Mouse (Mus musculus) monocyte, adult 59 days (primary cell): ENCODE measurements around the gene Cideb. TPM values are rescaled to one million over a fixed set of nuclear protein-coding genes. Genes with fewer than 3 reads are reported as not detected.

Experiments used
- total RNA-seq, 2 experiments: library from RNA; stranded (reverse); gene quantifications; one replicate each; pipeline ENCODE4 v1.2.4; 2023

Cideb gene
- total RNA-seq = under 1 TPM in 1 of 2 experiments, not detected in 1; 0.42 TPM

GRCm38 (mm10) chr14:55758363-55758784 lies at the start of gene Cideb:
Gene Cideb, minus strand, starts transcription at chr14:55758458.

GRCm38 (mm10) chr14:55788256-55789050 lies 30.2 kb upstream of the Cideb start, which contains the start of gene Ripk3:
Gene Ripk3, minus strand, starts transcription at chr14:55788865.

GRCm38 (mm10) chr14:55783958-55784235 lies 25.6 kb upstream of the Cideb start, which contains the start of gene Adcy4:
Gene Adcy4, minus strand, starts transcription at chr14:55784095.

GRCm38 (mm10) chr14:55765696-55766095 lies 7.4 kb upstream of the Cideb start, which contains the start of gene Ltb4r1:
Gene Ltb4r1, plus strand, starts transcription at chr14:55765962.

GRCm38 (mm10) chr14:55761163-55761562 lies 2.9 kb upstream of the Cideb start, which contains the start of gene Ltb4r2:
Gene Ltb4r2, plus strand, starts transcription at chr14:55761428.

GRCm38 (mm10) chr14:55745180-55745860 lies 12.9 kb downstream of the Cideb start, which contains the start of the genes Dhrs1 and Nop9:
Gene Dhrs1, minus strand, starts transcription at chr14:55745690.
Gene Nop9, plus strand, starts transcription at chr14:55745693.

GRCm38 (mm10) chr14:55721700-55722437 lies 36.4 kb downstream of the Cideb start, which contains the start of gene Rabggta:
Gene Rabggta, minus strand, starts transcription at chr14:55722263.

GRCm38 (mm10) chr14:55713729-55714122 lies 44.5 kb downstream of the Cideb start, which contains the start of gene Tgm1:
Gene Tgm1, minus strand, starts transcription at chr14:55713926.

Other genes starting within 250 kb of the Cideb start
- gene Cpne6, start 248.0 kb downstream of the Cideb start, total RNA-seq = not detected
- gene Nrl, start 233.5 kb downstream of the Cideb start, total RNA-seq = not detected
- 10 to 100 TPM; 25.6 to 25.8 TPM for gene Pck2, start 218.2 kb downstream of the Cideb start, total RNA-seq
- gene Dcaf11, start 198.5 kb downstream of the Cideb start, total RNA-seq = 10 to 100 TPM; 69.5 to 86.4 TPM
- gene A730061H03Rik, start 198.1 kb downstream of the Cideb start, total RNA-seq = 1 to 10 TPM; 5.8 to 7.1 TPM
- not detected for gene Fitm1, start 182.8 kb downstream of the Cideb start, total RNA-seq
- 100 to 1,000 TPM; 242 to 257 TPM for gene Psme1, start 180.3 kb downstream of the Cideb start, total RNA-seq
- gene Emc9, start 173.2 kb downstream of the Cideb start, total RNA-seq = 10 to 100 TPM in 1 of 2 experiments, 1 to 10 TPM in 1; 7.3 to 11.2 TPM
- 100 to 1,000 TPM; 340 to 355 TPM for gene Psme2, start 167.3 kb downstream of the Cideb start, total RNA-seq
- gene Rnf31, start 166.8 kb downstream of the Cideb start, total RNA-seq = 10 to 100 TPM; 72.7 to 87.7 TPM
- 100 to 1,000 TPM; 103 to 113 TPM for gene Irf9, start 154.9 kb downstream of the Cideb start, total RNA-seq
- gene Rec8, start 140.4 kb downstream of the Cideb start, total RNA-seq = not detected
- gene Ipo4, start 122.5 kb downstream of the Cideb start, total RNA-seq = 10 to 100 TPM; 27.8 to 33.7 TPM
- 1 to 10 TPM; 2.0 to 3.1 TPM for gene Gm49378, start 120.6 kb downstream of the Cideb start, total RNA-seq
- 10 to 100 TPM; 43.7 to 44.6 TPM for gene Tm9sf1, start 114.7 kb downstream of the Cideb start, total RNA-seq
- gene Tssk4, start 108.3 kb downstream of the Cideb start, total RNA-seq = 1 to 10 TPM; 2.0 to 2.1 TPM
- gene Mdp1, start 98.0 kb downstream of the Cideb start, total RNA-seq = 10 to 100 TPM; 32.1 to 40.0 TPM
- gene Gmpr2, start 86.5 kb downstream of the Cideb start, total RNA-seq = 10 to 100 TPM; 26.1 to 29.0 TPM
- 100 to 1,000 TPM; 227 to 260 TPM for gene Nedd8, start 86.3 kb downstream of the Cideb start, total RNA-seq
- 10 to 100 TPM; 64.2 to 64.6 TPM for gene Tinf2, start 76.6 kb downstream of the Cideb start, total RNA-seq
- gene Tgm1, start 44.5 kb downstream of the Cideb start, total RNA-seq = 10 to 100 TPM; 12.0 to 21.3 TPM
- 10 to 100 TPM; 45.5 to 46.2 TPM for gene Rabggta, start 36.2 kb downstream of the Cideb start, total RNA-seq
- gene Dhrs1, start 12.8 kb downstream of the Cideb start, total RNA-seq = 10 to 100 TPM; 61.5 to 82.7 TPM
- 10 to 100 TPM; 19.2 to 28.9 TPM for gene Nop9, start 12.8 kb downstream of the Cideb start, total RNA-seq
- under 1 TPM; 0.46 to 0.63 TPM for gene Ltb4r2, start 3.0 kb upstream of the Cideb start, total RNA-seq
- gene Ltb4r1, start 7.5 kb upstream of the Cideb start, total RNA-seq = 10 to 100 TPM; 57.1 to 61.8 TPM
- gene Adcy4, start 25.6 kb upstream of the Cideb start, total RNA-seq = 1 to 10 TPM; 5.0 to 7.3 TPM
- 100 to 1,000 TPM; 113 to 122 TPM for gene Ripk3, start 30.4 kb upstream of the Cideb start, total RNA-seq
- gene Nfatc4, start 64.7 kb upstream of the Cideb start, total RNA-seq = not detected
- gene Nynrin, start 95.6 kb upstream of the Cideb start, total RNA-seq = 1 to 10 TPM; 5.9 to 8.2 TPM
- gene Cbln3, start 125.9 kb upstream of the Cideb start, total RNA-seq = under 1 TPM in 1 of 2 experiments, not detected in 1; 0.09 TPM
- 10 to 100 TPM; 51.6 to 59.0 TPM for gene Khnyn, start 126.5 kb upstream of the Cideb start, total RNA-seq
- gene Sdr39u1, start 141.8 kb upstream of the Cideb start, total RNA-seq = under 1 TPM; 0.88 to 0.97 TPM
- gene Cma1, start 186.2 kb upstream of the Cideb start, total RNA-seq = not detected
- gene Cma2, start 192.5 kb upstream of the Cideb start, total RNA-seq = not detected